Mouse (Mus musculus) thymus, adult 2 months (tissue): Measurements from ENCODE around the gene B4galt3. TPM values are rescaled to one million over a fixed set of nuclear protein-coding genes. Genes with fewer than 3 reads are reported as not detected.
A peak's percentile ranks its signal among the peaks of the same experiment; 100 is the strongest.

ENCODE experiments used
- DNase-seq: peaks from one replicate; pipeline ENCODE4 v3.0.0; 2021
- H3K27ac ChIP-seq: fragments of 200-500 bp; 2 replicates; pipeline ENCODE4 v1.5.1; 2012; ENCODE audit warnings: low read length, control low read depth; ENCODE audit not compliant: control insufficient read depth, insufficient read depth
- H3K27me3 ChIP-seq: fragments of 200-500 bp; 2 replicates; pipeline ENCODE4 v1.6.1; 2012; ENCODE audit warnings: mild to moderate bottlenecking, low read length, moderate library complexity, mixed read lengths; ENCODE audit not compliant: control insufficient read depth, insufficient read depth
- H3K36me3 ChIP-seq: fragments of 200-500 bp; 2 replicates; pipeline ENCODE4 v1.6.1; 2012; ENCODE audit warnings: mild to moderate bottlenecking, low read length, moderate library complexity; ENCODE audit not compliant: control insufficient read depth, insufficient read depth
- H3K4me1 ChIP-seq: fragments of 200-500 bp; replicated peaks from 2 replicates; pipeline ENCODE4 v1.6.1; 2012; ENCODE audit warnings: low read length; ENCODE audit not compliant: control insufficient read depth, insufficient read depth
- H3K4me3 ChIP-seq: fragments of 200-500 bp; 2 replicates; pipeline ENCODE4 v1.5.1; 2012; ENCODE audit warnings: mild to moderate bottlenecking, low read length, control low read depth, moderate library complexity; ENCODE audit not compliant: control insufficient read depth, insufficient read depth
- CTCF ChIP-seq: fragments of 200-500 bp; IDR thresholded peaks from 2 replicates; pipeline ENCODE4 v1.5.1; 2012; ENCODE audit warnings: mild to moderate bottlenecking, control low read depth, low read length, moderate library complexity, borderline replicate concordance; ENCODE audit not compliant: control insufficient read depth, poor library complexity, insufficient read depth; ENCODE audit errors: extremely low read depth
- POLR2A ChIP-seq: fragments of 200-500 bp; IDR thresholded peaks from 2 replicates; pipeline ENCODE4 v1.6.1; 2012; ENCODE audit warnings: mild to moderate bottlenecking, low read length, control low read depth, moderate library complexity; ENCODE audit not compliant: control insufficient read depth, poor library complexity, insufficient read depth; ENCODE audit errors: extremely low read depth
- WGBS: fragments of 180-500 bp; shearing (Covaris S2); methylation state at CpG from one replicate; pipeline ENCODE4 v1.1.7; 2018; 5-methylcytosine and 5-hydroxymethylcytosine counted together
- polyA plus RNA-seq: library from polyadenylated mRNA; depleted of rRNA; stranded (reverse); fragments of >200 nt; gene quantifications from 2 replicates; pipeline ENCODE4 v1.2.3, GENCODE M21; 2012; rRNA removed

The B4galt3 gene
- polyA plus RNA-seq, 1 experiment: 98.9 TPM

- H3K36me3 ChIP-seq: no peaks in the 10 kb centered on the region
- H3K27ac ChIP-seq: no peak overlapping the region
- H3K27me3 ChIP-seq: no peaks in the 10 kb centered on the region
- H3K4me3 ChIP-seq: no peak overlapping the region
- no peaks in the 10 kb centered on the region; the same call in 1 of the 2 replicates for H3K4me1 ChIP-seq
- WGBS: 81% methylated on average over 2 of the region's 2 CpGs
- no peak for DNase-seq
- TF ChIP-seq POLR2A: no peak
- no peak for TF ChIP-seq CTCF
Observed at GRCm38 (mm10) chr1:171309321-171309720, 39.2 kb downstream of the B4galt3 start.

GRCm38 (mm10) chr1:171319748-171320147, 49.6 kb downstream of the B4galt3 start:
- Histone ChIP-seq H3K36me3 (no peaks in the 10 kb centered on the region), H3K27ac (no peak overlapping the region), H3K4me1 (no peaks in the 10 kb centered on the region), H3K27me3 (no peaks in the 10 kb centered on the region), H3K4me3 (no peak overlapping the region)
- no peak for TF ChIP-seq CTCF
- TF ChIP-seq POLR2A: no peak
- 62% methylated on average over 7 of the region's 7 CpGs for WGBS
- no peak for DNase-seq

GRCm38 (mm10) chr1:171320151-171320550, 50.0 kb downstream of the B4galt3 start:
- TF ChIP-seq POLR2A: no peak
- no peak for TF ChIP-seq CTCF
- no peak overlapping the region for H3K4me3 ChIP-seq
- WGBS: 74% methylated on average over 5 of the region's 5 CpGs

GRCm38 (mm10) chr1:171321415-171321814, 51.3 kb downstream of the B4galt3 start:
- Histone ChIP-seq H3K27ac (no peak overlapping the region), H3K36me3 (no peaks in the 10 kb centered on the region), H3K27me3 (no peaks in the 10 kb centered on the region), H3K4me3 (no peak overlapping the region), H3K4me1 (no peaks in the 10 kb centered on the region)
- TF ChIP-seq CTCF (no peak), POLR2A (no peak)
- peak; percentile 40 for DNase-seq

More at GRCm38 (mm10) chr1:171320151-171320550, 50.0 kb downstream of the B4galt3 start:
- DNase-seq: no peak
- H3K27ac ChIP-seq: no peak overlapping the region
- no peaks in the 10 kb centered on the region for H3K36me3 ChIP-seq
- no peaks in the 10 kb centered on the region for H3K4me1 ChIP-seq
- no peaks in the 10 kb centered on the region for H3K27me3 ChIP-seq

- 100% methylated on average over 1 of the region's 1 CpGs for WGBS
- H3K4me3 ChIP-seq: no peak overlapping the region
- no peak overlapping the region for H3K27ac ChIP-seq
- TF ChIP-seq CTCF: no peak
- H3K36me3 ChIP-seq: no peaks in the 10 kb centered on the region
- DNase-seq: no peak
- H3K27me3 ChIP-seq: no peaks in the 10 kb centered on the region
- H3K4me1 ChIP-seq: no peaks in the 10 kb centered on the region
Observed at GRCm38 (mm10) chr1:171322012-171322411, 51.9 kb downstream of the B4galt3 start.

- Histone ChIP-seq H3K4me3 (no peak overlapping the region), H3K4me1 (peaks cover 6% of the 10 kb centered on the region), H3K36me3 (no peaks in the 10 kb centered on the region), H3K27me3 (no peaks in the 10 kb centered on the region), H3K27ac (no peak overlapping the region)
- 93% methylated on average over 2 of the region's 2 CpGs for WGBS
- DNase-seq: no peak
- TF ChIP-seq CTCF: no peak
- TF ChIP-seq POLR2A: no peak
Observed at GRCm38 (mm10) chr1:171325571-171325970, 55.4 kb downstream of the B4galt3 start.

Other genes starting within 250 kb of the B4galt3 start
- 16.6 and 20.7 TPM in 2 replicates for gene Fcgr3, start 205.4 kb upstream of the B4galt3 start, polyA plus RNA-seq
- gene Cfap126, start 156.4 kb upstream of the B4galt3 start, polyA plus RNA-seq: 2.7 and 2.8 TPM in 2 replicates
- 191 and 231 TPM in 2 replicates for gene Sdhc, start 119.7 kb upstream of the B4galt3 start, polyA plus RNA-seq
- gene Mpz, start 119.6 kb upstream of the B4galt3 start, polyA plus RNA-seq: 1.1 and 7.4 TPM in 2 replicates
- gene Pcp4l1, start 74.1 kb upstream of the B4galt3 start, polyA plus RNA-seq: 4.7 and 7.3 TPM in 2 replicates
- gene Nr1i3, start 56.4 kb upstream of the B4galt3 start, polyA plus RNA-seq: 0.08 and 0.43 TPM in 2 replicates
- 34.7 and 34.9 TPM in 2 replicates for gene Tomm40l, start 47.8 kb upstream of the B4galt3 start, polyA plus RNA-seq
- 1.8 and 49.4 TPM in 2 replicates for gene Apoa2, start 45.3 kb upstream of the B4galt3 start, polyA plus RNA-seq
- 127 and 138 TPM in 2 replicates for gene Fcer1g, start 36.0 kb upstream of the B4galt3 start, polyA plus RNA-seq
- gene Adamts4, start 19.9 kb upstream of the B4galt3 start, polyA plus RNA-seq: 0.73 and 0.90 TPM in 2 replicates
- 131 and 154 TPM in 2 replicates for gene Ndufs2, start 18.9 kb upstream of the B4galt3 start, polyA plus RNA-seq
- gene Ppox, start 10.9 kb downstream of the B4galt3 start, polyA plus RNA-seq: 71.5 and 78.5 TPM in 2 replicates
- 77.0 and 79.1 TPM in 2 replicates for gene Usp21, start 17.7 kb downstream of the B4galt3 start, polyA plus RNA-seq
- 18.5 and 20.2 TPM in 2 replicates for gene Ufc1, start 24.7 kb downstream of the B4galt3 start, polyA plus RNA-seq
- gene Dedd, start 58.8 kb downstream of the B4galt3 start, polyA plus RNA-seq: 60.8 and 61.5 TPM in 2 replicates
- gene Nit1, start 75.3 kb downstream of the B4galt3 start, polyA plus RNA-seq: 48.8 and 52.2 TPM in 2 replicates
- gene Pfdn2, start 75.3 kb downstream of the B4galt3 start, polyA plus RNA-seq: 15.8 and 16.6 TPM in 2 replicates
- gene Klhdc9, start 90.5 kb downstream of the B4galt3 start, polyA plus RNA-seq: 0.39 and 0.69 TPM in 2 replicates
- gene Nectin4, start 99.8 kb downstream of the B4galt3 start, polyA plus RNA-seq: 2.7 and 3.5 TPM in 2 replicates
- 128 and 141 TPM in 2 replicates for gene Arhgap30, start 118.6 kb downstream of the B4galt3 start, polyA plus RNA-seq
- gene Usf1, start 141.0 kb downstream of the B4galt3 start, polyA plus RNA-seq: 177 and 184 TPM in 2 replicates
- gene Tstd1, start 148.5 kb downstream of the B4galt3 start, polyA plus RNA-seq: 5.3 and 6.1 TPM in 2 replicates
- 17.7 and 18.6 TPM in 2 replicates for gene F11r, start 167.2 kb downstream of the B4galt3 start, polyA plus RNA-seq
- gene Alyref2, start 233.2 kb downstream of the B4galt3 start, polyA plus RNA-seq: 5.8 and 6.6 TPM in 2 replicates